Mouse (Mus musculus) MEL (cell line): ENCODE results near the gene 6030458C11Rik.

Experiments
- CTCF ChIP-seq, 3 experiments: IDR thresholded peaks in 2 of 3; conservative IDR thresholded peaks in 1 of 3; 2 replicates each; pipeline ENCODE4 v1.5.1; 2011 to 2012; ENCODE audit warnings: low read length in 3 of 3, low read depth in 2 of 3, mild to moderate bottlenecking in 2 of 3, improper control_type of control experiment in 1 of 3, inconsistent platforms in 1 of 3, mixed read lengths in 1 of 3, moderate library complexity in 1 of 3; ENCODE audit not compliant: control insufficient read depth in 1 of 3, insufficient read depth in 1 of 3, poor library complexity in 1 of 3, severe bottlenecking in 1 of 3
- EP300 ChIP-seq, 2 experiments: IDR thresholded peaks; 2 replicates each; pipeline ENCODE4 v1.6.1; 2011; ENCODE audit warnings: improper control_type of control experiment in 2 of 2, low read length in 2 of 2, low read depth in 1 of 2, mild to moderate bottlenecking in 1 of 2
- MEF2A ChIP-seq: IDR thresholded peaks from 2 replicates; pipeline ENCODE4 v1.6.1; 2014; ENCODE audit warnings: low read depth, mild to moderate bottlenecking, inconsistent platforms, low read length, improper control_type of control experiment; ENCODE audit not compliant: poor library complexity, insufficient replicate concordance, severe bottlenecking; ENCODE audit errors: extremely low read depth
- MXI1 ChIP-seq: IDR thresholded peaks from 2 replicates; pipeline ENCODE4 v1.6.1; 2011; ENCODE audit warnings: mild to moderate bottlenecking, low read depth, low read length, improper control_type of control experiment
- MYC ChIP-seq: IDR thresholded peaks from 2 replicates; pipeline ENCODE4 v1.6.1; 2011; ENCODE audit warnings: low read depth, mild to moderate bottlenecking, low read length, improper control_type of control experiment, moderate library complexity
- NELFE ChIP-seq: IDR thresholded peaks from 2 replicates; pipeline ENCODE4 v1.6.1; 2011; ENCODE audit warnings: low read depth, low read length, improper control_type of control experiment
- POLR2A ChIP-seq, 2 experiments: IDR thresholded peaks; 2 replicates each; pipeline ENCODE4 v1.6.1; 2011 to 2012; ENCODE audit warnings: low read length in 2 of 2, mild to moderate bottlenecking in 2 of 2, control low read depth in 1 of 2, improper control_type of control experiment in 1 of 2, low read depth in 1 of 2, moderate library complexity in 1 of 2; ENCODE audit not compliant: control insufficient read depth in 1 of 2, insufficient read depth in 1 of 2, poor library complexity in 1 of 2
- UBTF ChIP-seq: IDR thresholded peaks from 2 replicates; pipeline ENCODE4 v1.6.1; 2012; ENCODE audit warnings: low read depth, mild to moderate bottlenecking, inconsistent platforms, low read length, improper control_type of control experiment, moderate library complexity, borderline replicate concordance; ENCODE audit not compliant: insufficient read depth

DNA sequence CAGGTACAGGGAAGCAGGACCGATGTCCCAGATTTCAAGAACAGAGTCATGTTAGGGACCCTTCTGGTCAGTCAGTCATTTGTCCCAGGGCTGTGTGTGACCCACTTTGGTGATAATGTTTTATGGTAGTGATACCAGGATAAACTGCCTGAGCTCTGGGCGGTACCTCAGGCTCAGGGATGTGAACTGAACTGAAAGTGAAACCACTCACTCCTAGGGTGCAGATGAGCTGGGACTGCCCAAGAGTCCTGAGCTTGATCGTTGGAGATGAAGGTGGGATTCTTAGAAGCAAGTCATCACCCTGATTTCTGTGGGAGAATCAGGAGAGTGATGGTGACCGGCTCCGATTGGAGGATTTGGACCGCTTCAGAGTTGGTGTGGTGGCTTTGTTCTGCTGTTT lies 32.3 kb upstream of the 6030458C11Rik start:
- no peak for TF ChIP-seq POLR2A (IDR thresholded peaks at IDR 0.05; ENCODE audit: control insufficient read depth in 1 of 2, insufficient read depth in 1 of 2, low read depth in 1 of 2, low read length in 2 of 2, poor library complexity in 1 of 2)
- TF ChIP-seq CTCF (IDR thresholded peaks at IDR 0.05 in 2 of 3, conservative IDR thresholded peaks at IDR 0.05 in 1 of 3; ENCODE audit: control insufficient read depth in 1 of 3, insufficient read depth in 1 of 3, low read depth in 2 of 3, low read length in 3 of 3, poor library complexity in 1 of 3, severe bottlenecking in 1 of 3), result no peak
- TF ChIP-seq MEF2A, result no peak
- no peak for TF ChIP-seq MXI1
- TF ChIP-seq EP300 (IDR thresholded peaks at IDR 0.05; ENCODE audit: low read depth in 1 of 2, low read length in 2 of 2), result no peak
- no peak for TF ChIP-seq NELFE
- no peak for TF ChIP-seq MYC
- no peak for TF ChIP-seq UBTF
